Mouse (Mus musculus) liver, embryonic 12.5 days (tissue): ENCODE measurements at regions not wholly inside any gene's neighbourhood (a gene's known extent, or its start where the extent isn't known, plus 50 kb on each side); places are given as distances from the start of the nearest gene placed in this dataset. TPM values are rescaled to one million over a fixed set of nuclear protein-coding genes. Genes with fewer than 3 reads are reported as not detected.
A peak's percentile ranks its signal among the peaks of the same experiment; 100 is the strongest.

Experiments
- ATAC-seq: fragments of 200-750 bp; cut with Nextera tagmentation; 2 replicates; pipeline ENCODE4 v1.8.0; 2017; ENCODE audit warnings: moderate number of reproducible peaks, mild to moderate bottlenecking, moderate library complexity
- H3K27ac ChIP-seq: fragments of 300-500 bp; sonication (generic); 2 replicates; pipeline ENCODE4 v1.5.1; 2016; ENCODE audit warnings: mild to moderate bottlenecking
- H3K27me3 ChIP-seq: fragments of 300-500 bp; sonication (generic); replicated peaks from 2 replicates; pipeline ENCODE4 v1.6.1; 2016; ENCODE audit warnings: mild to moderate bottlenecking, moderate library complexity
- H3K36me3 ChIP-seq: fragments of 300-500 bp; sonication (generic); 2 replicates; pipeline ENCODE4 v1.6.1; 2016; ENCODE audit warnings: mild to moderate bottlenecking, moderate library complexity
- H3K4me1 ChIP-seq: fragments of 300-500 bp; sonication (generic); 2 replicates; pipeline ENCODE4 v1.6.1; 2016
- H3K4me2 ChIP-seq: fragments of 300-500 bp; sonication (generic); 2 replicates; pipeline ENCODE4 v1.6.1; 2016; ENCODE audit warnings: mild to moderate bottlenecking, moderate library complexity
- H3K4me3 ChIP-seq: fragments of 300-500 bp; sonication (generic); 2 replicates; pipeline ENCODE4 v1.5.1; 2016; ENCODE audit warnings: mild to moderate bottlenecking, moderate library complexity
- H3K9ac ChIP-seq: fragments of 300-500 bp; sonication (generic); 2 replicates; pipeline ENCODE4 v1.6.1; 2016; ENCODE audit warnings: mild to moderate bottlenecking, moderate library complexity
- H3K9me3 ChIP-seq: fragments of 300-500 bp; sonication (generic); replicated peaks from 2 replicates; pipeline ENCODE4 v1.6.1; 2016; ENCODE audit warnings: mild to moderate bottlenecking, moderate library complexity
- WGBS: fragments of 180-500 bp; shearing (Covaris S2); methylation state at CpG from one replicate; pipeline ENCODE4 v1.1.7; 2016; ENCODE audit not compliant: insufficient replicate concordance; 5-methylcytosine and 5-hydroxymethylcytosine counted together
- microRNA-seq: library from miRNA; unstranded; fragments of <30 nt; microRNA quantifications from one replicate; pipeline ENCODE4, GENCODE M21; 2017

- no peak overlapping the region for H3K27ac ChIP-seq
- no peak for ATAC-seq
- H3K4me1 ChIP-seq = no peaks in the 10 kb centered on the region
- no peaks in the 10 kb centered on the region for H3K27me3 ChIP-seq
- no peak overlapping the region for H3K4me3 ChIP-seq
- no peak overlapping the region for H3K9ac ChIP-seq
- no peak overlapping the region for H3K4me2 ChIP-seq
- peaks cover 40% of the 10 kb centered on the region for H3K9me3 ChIP-seq
- no peaks in the 10 kb centered on the region for H3K36me3 ChIP-seq
Measured at GRCm38 (mm10) chr3:3000199-3000598, 2750.4 kb upstream of the Gm8797 start.

- ATAC-seq = no peak
- Histone ChIP-seq H3K27ac (no peak overlapping the region), H3K9ac (no peak overlapping the region), H3K4me1 (no peaks in the 10 kb centered on the region), H3K9me3 (peaks cover 51% of the 10 kb centered on the region), H3K4me2 (no peak overlapping the region), H3K4me3 (no peak overlapping the region), H3K36me3 (no peaks in the 10 kb centered on the region), H3K27me3 (no peaks in the 10 kb centered on the region)
- 48% methylated on average over 4 of the region's 4 CpGs for WGBS
Measured at GRCm38 (mm10) chr3:3001224-3001623, 2749.4 kb upstream of the Gm8797 start.

GRCm38 (mm10) chr3:3001639-3002038 lies 2749.0 kb upstream of the Gm8797 start:
- Histone ChIP-seq H3K27me3 (no peaks in the 10 kb centered on the region), H3K9ac (no peak overlapping the region), H3K27ac (no peak overlapping the region), H3K4me2 (no peak overlapping the region), H3K4me1 (no peaks in the 10 kb centered on the region), H3K4me3 (no peak overlapping the region), H3K9me3 (peaks cover 55% of the 10 kb centered on the region), H3K36me3 (no peaks in the 10 kb centered on the region)
- ATAC-seq = peak; percentile 69; the same call in 1 of the 2 replicates

DNA sequence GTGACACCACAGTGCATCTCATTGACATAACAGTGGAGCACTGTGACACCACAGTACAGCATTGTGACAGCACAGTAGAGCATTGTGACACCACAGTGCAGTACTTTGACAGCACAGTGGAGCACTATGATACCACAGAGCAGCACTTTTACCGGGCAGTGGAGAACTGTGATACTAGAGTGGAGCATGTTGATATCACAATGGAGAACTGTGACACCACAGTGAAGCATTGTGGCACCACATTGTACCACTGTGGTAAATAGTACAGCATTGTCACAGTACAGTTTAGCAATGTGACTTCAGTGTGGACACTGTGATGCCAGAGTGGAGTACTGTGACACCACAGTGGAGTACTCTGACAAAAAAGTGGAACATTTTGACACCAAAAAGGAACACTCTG lies 2747.2 kb upstream of the Gm8797 start:
- no peak overlapping the region for H3K4me2 ChIP-seq
- H3K4me3 ChIP-seq = no peak overlapping the region
- no peaks in the 10 kb centered on the region for H3K36me3 ChIP-seq
- no peak for ATAC-seq
- no peak overlapping the region for H3K27ac ChIP-seq
- 77% methylated on average over 1 of the region's 1 CpGs for WGBS
- H3K9ac ChIP-seq = no peak overlapping the region
- H3K4me1 ChIP-seq = no peaks in the 10 kb centered on the region
- H3K9me3 ChIP-seq = peaks cover 72% of the 10 kb centered on the region
- no peaks in the 10 kb centered on the region for H3K27me3 ChIP-seq

- no peaks in the 10 kb centered on the region for H3K36me3 ChIP-seq
- no peak overlapping the region for H3K4me3 ChIP-seq
- no peaks in the 10 kb centered on the region for H3K27me3 ChIP-seq
- no peak for ATAC-seq
- no peak overlapping the region for H3K27ac ChIP-seq
- H3K9me3 ChIP-seq = peaks cover 89% of the 10 kb centered on the region
- H3K4me2 ChIP-seq = no peak overlapping the region
- H3K4me1 ChIP-seq = no peaks in the 10 kb centered on the region
- no peak overlapping the region for H3K9ac ChIP-seq
- WGBS = 50% methylated on average over 1 of the region's 1 CpGs
Measured at GRCm38 (mm10) chr3:3011111-3011510, 2739.5 kb upstream of the Gm8797 start.

GRCm38 (mm10) chr3:3012951-3013350 lies 2737.7 kb upstream of the Gm8797 start:
- WGBS = 60% methylated on average over 5 of the region's 5 CpGs

GRCm38 (mm10) chr3:3014978-3015377 lies 2735.6 kb upstream of the Gm8797 start:
- no peaks in the 10 kb centered on the region for H3K36me3 ChIP-seq
- H3K4me3 ChIP-seq = no peak overlapping the region
- H3K9ac ChIP-seq = no peak overlapping the region
- H3K9me3 ChIP-seq = peaks cover 67% of the 10 kb centered on the region
- no peak overlapping the region for H3K4me2 ChIP-seq
- H3K4me1 ChIP-seq = no peaks in the 10 kb centered on the region
- no peak; the same call in 1 of the 2 replicates for ATAC-seq
- H3K27me3 ChIP-seq = no peaks in the 10 kb centered on the region
- no peak overlapping the region for H3K27ac ChIP-seq

More at GRCm38 (mm10) chr3:3012951-3013350, 2737.7 kb upstream of the Gm8797 start:
- Histone ChIP-seq H3K4me3 (no peak overlapping the region), H3K4me1 (no peaks in the 10 kb centered on the region), H3K36me3 (no peaks in the 10 kb centered on the region), H3K4me2 (no peak overlapping the region), H3K27ac (no peak overlapping the region), H3K27me3 (no peaks in the 10 kb centered on the region), H3K9ac (no peak overlapping the region), H3K9me3 (peaks cover 81% of the 10 kb centered on the region)
- no peak for ATAC-seq

- Histone ChIP-seq H3K9ac (no peak overlapping the region), H3K9me3 (peaks cover 59% of the 10 kb centered on the region), H3K27ac (no peak overlapping the region), H3K4me1 (no peaks in the 10 kb centered on the region), H3K36me3 (no peaks in the 10 kb centered on the region), H3K27me3 (no peaks in the 10 kb centered on the region), H3K4me2 (no peak overlapping the region), H3K4me3 (no peak overlapping the region)
- ATAC-seq = 0 out of 2 replicates have a peak, but pooled peaks have one; percentile 16
- 85% methylated on average over 1 of the region's 1 CpGs for WGBS
Measured at GRCm38 (mm10) chr3:3016572-3016971, 2734.0 kb upstream of the Gm8797 start.

DNA sequence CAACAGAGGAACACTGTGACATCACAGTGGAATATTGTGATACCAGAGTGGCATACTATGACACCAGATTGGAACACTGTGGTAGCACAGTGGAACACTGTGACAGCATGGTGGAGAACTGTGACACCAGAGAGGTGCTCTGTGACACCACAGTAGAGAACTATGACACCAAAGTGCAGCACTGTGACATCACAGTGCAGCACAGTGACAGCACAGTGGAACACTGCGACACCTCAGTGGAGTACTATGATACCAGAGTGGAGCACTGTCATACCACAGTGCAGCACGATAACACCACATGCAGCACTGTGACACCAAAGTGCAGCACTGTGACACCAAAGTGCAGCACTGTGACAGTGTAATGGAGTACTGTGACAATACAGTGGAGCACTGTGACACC lies 2717.8 kb upstream of the Gm8797 start:
- Histone ChIP-seq H3K4me1 (no peaks in the 10 kb centered on the region), H3K9ac (no peak overlapping the region), H3K4me2 (no peak overlapping the region), H3K27me3 (no peaks in the 10 kb centered on the region), H3K9me3 (peaks cover 51% of the 10 kb centered on the region), H3K36me3 (no peaks in the 10 kb centered on the region), H3K4me3 (no peak overlapping the region), H3K27ac (no peak overlapping the region)
- WGBS = 70% methylated on average over 2 of the region's 2 CpGs
- no peak for ATAC-seq

Small RNAs in the stretch of these regions (microRNA-seq; reads per million reads assigned to microRNA genes)
- gene Gm27460 (not detected), gene Gm28002 (not detected)
